Mouse (Mus musculus): ENCODE measurements around the gene Pou2f3.

Pou2f3 gene

GRCm38 (mm10) chr9:43109125-43109524, 101.0 kb downstream of the Pou2f3 start:
- in situ Hi-C loops (cut with MboI, MseI), result no loop called here

GRCm38 (mm10) chr9:43108721-43109120, 101.4 kb downstream of the Pou2f3 start:
- in situ Hi-C loops (cut with MboI, MseI), result no loop called here

GRCm38 (mm10) chr9:43108081-43108480, 102.1 kb downstream of the Pou2f3 start:
- in situ Hi-C loops (cut with MboI, MseI), result no loop called here

GRCm38 (mm10) chr9:43107555-43107954, 102.6 kb downstream of the Pou2f3 start:
- in situ Hi-C loops (cut with MboI, MseI), result no loop called here

- in situ Hi-C loops (cut with MboI, MseI), result no loop called here
These were observed 103.0 kb downstream of the Pou2f3 start, which contains the start of gene Arhgef12 for GRCm38 (mm10) chr9:43107187-43107517. Gene Arhgef12, minus strand, starts transcription at chr9:43107239.

GRCm38 (mm10) chr9:43106426-43107186, 103.6 kb downstream of the Pou2f3 start:
- in situ Hi-C loops (cut with MboI, MseI), result no loop called here

GRCm38 (mm10) chr9:43105664-43106361, 104.4 kb downstream of the Pou2f3 start:
- in situ Hi-C loops (cut with MboI, MseI), result no loop called here

GRCm38 (mm10) chr9:43104873-43105663, 105.1 kb downstream of the Pou2f3 start:
- in situ Hi-C loops (cut with MboI, MseI), result no loop called here

- in situ Hi-C loops (cut with MboI, MseI), result no loop called here
These were observed 105.7 kb downstream of the Pou2f3 start for GRCm38 (mm10) chr9:43104526-43104872.

- in situ Hi-C loops (cut with MboI, MseI), result no loop called here
These were observed 106.4 kb downstream of the Pou2f3 start for GRCm38 (mm10) chr9:43103675-43104299.

- in situ Hi-C loops (cut with MboI, MseI), result no loop called here
These were observed 107.2 kb downstream of the Pou2f3 start for GRCm38 (mm10) chr9:43102931-43103330.

GRCm38 (mm10) chr9:43101936-43102595, 108.1 kb downstream of the Pou2f3 start:
- in situ Hi-C loops (cut with MboI, MseI), result no loop called here

GRCm38 (mm10) chr9:43098922-43099321, 111.2 kb downstream of the Pou2f3 start:
- in situ Hi-C loops (cut with MboI, MseI), result no loop called here

GRCm38 (mm10) chr9:43097801-43098557, 112.2 kb downstream of the Pou2f3 start:
- in situ Hi-C loops (cut with MboI, MseI), result no loop called here

GRCm38 (mm10) chr9:43096337-43096736, 113.8 kb downstream of the Pou2f3 start:
- in situ Hi-C loops (cut with MboI, MseI), result no loop called here

GRCm38 (mm10) chr9:43094828-43095227, 115.3 kb downstream of the Pou2f3 start:
- in situ Hi-C loops (cut with MboI, MseI), result no loop called here

GRCm38 (mm10) chr9:43093803-43094202, 116.4 kb downstream of the Pou2f3 start:
- in situ Hi-C loops (cut with MboI, MseI), result no loop called here

GRCm38 (mm10) chr9:43085686-43086285, 124.4 kb downstream of the Pou2f3 start:
- in situ Hi-C loops (cut with MboI, MseI), result no loop called here

- in situ Hi-C loops (cut with MboI, MseI), result no loop called here
These were observed 125.4 kb downstream of the Pou2f3 start for GRCm38 (mm10) chr9:43084496-43085362.

All from regulatory T cell (primary cell).